Mouse (Mus musculus): ENCODE measurements around the gene Ubr3.

Ubr3 gene

DNA sequence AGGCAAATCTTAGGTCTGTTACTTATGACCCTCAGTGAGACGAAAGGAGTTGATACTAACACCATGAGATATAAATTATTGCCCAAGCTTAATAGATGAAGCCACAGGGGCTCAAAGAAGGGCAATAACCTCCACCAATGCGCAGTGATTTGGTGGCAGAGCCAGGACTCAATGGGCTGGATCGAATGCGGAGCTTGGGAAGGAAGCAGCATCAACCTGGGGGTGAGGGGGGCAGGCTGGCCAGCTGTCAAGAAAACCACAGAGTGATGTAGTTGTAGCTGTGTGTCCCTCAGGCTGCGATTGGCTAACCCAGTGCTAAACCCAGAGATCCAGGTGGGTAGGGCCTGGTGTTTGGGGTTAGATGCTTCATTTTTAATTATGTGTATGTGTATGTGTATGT lies 137.8 kb downstream of the Ubr3 start:
- DNase-seq (ENCODE audit: low spot score): no peak

DNA sequence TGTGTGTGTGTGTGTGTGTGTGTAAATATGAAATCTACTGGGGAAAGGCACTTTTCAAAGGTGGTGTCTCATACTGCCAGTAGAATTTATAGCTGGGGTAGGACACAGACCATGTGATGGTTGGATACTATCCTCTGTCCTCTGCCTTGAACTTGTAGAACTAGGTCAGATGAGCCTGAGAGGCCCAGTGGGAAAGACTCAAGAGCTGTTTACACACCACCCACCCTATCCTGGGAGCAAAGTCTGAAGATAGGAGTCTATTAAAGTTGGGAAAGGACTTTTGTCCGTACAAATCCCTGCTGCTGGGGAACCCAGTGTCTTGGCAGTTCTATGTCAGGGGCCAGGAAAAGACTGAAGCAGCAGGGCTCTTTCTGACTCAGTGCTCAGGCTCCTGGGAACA lies 138.3 kb downstream of the Ubr3 start:
- DNase-seq (ENCODE audit: low spot score): no peak

DNA sequence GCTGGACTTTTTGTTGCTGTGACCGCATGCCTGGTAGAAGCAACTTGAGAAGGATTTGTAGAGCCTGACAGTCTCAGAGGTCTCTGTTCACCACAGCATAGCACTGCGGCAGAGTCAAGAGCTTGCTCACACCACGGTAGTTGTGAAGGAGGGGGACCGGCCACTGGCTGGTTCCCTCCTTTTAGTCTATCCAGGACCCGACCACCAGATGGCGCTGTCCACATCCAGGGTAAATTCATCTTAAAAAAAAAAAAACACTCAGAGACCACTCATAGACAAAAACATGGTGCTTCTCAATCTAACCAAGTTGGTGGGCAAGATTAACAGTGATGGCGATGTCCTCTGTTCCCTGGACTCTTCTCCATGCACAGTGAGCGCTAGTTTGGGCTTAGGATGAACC lies 140.2 kb downstream of the Ubr3 start:
- no peak for DNase-seq (ENCODE audit: low spot score)

DNA sequence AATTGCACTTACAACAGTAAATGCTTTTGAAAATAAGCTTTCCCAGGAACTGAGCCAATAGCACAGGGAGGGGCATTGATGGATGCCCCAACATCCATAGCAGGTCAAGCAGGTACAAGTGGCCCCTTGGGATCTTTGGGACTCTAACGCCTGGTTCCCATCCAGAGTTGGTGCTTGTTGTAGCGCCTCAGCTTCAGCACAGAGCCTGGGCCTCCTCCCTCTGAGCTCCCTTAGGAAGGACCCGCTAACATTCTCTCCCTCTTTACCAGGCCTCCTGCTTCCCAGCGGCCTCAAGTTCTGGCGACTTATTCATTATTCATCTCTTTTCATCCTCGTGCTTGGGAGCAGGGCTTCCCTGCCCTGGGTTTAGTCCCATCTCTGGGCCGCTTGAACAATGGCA lies 141.7 kb downstream of the Ubr3 start, which contains the start of gene Myo3b:
Gene Myo3b, plus strand, starts transcription at position 375 of the 400 bp plus-strand sequence.
- no peak for DNase-seq (ENCODE audit: low spot score)

DNA sequence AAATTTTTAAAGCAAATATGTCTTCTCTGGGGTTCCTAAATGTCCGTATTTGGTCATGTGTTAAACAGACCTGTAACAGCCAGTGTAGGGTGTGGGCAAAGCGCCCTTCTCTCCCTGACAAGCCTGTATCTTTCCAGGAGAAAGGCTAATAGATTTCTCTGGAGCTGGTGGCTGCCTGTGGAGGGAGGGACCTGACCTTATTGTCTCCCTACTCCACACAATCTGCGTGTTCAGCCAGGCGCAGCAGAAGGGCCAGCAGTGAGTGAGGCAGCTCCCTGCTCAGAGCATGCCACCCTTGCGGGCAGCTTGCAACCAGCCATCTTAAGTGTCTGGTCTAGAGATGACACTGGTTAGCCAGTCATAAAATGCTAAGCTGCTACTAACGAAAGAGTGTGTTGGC lies 147.4 kb downstream of the Ubr3 start:
- DNase-seq (ENCODE audit: low spot score): no peak

DNA sequence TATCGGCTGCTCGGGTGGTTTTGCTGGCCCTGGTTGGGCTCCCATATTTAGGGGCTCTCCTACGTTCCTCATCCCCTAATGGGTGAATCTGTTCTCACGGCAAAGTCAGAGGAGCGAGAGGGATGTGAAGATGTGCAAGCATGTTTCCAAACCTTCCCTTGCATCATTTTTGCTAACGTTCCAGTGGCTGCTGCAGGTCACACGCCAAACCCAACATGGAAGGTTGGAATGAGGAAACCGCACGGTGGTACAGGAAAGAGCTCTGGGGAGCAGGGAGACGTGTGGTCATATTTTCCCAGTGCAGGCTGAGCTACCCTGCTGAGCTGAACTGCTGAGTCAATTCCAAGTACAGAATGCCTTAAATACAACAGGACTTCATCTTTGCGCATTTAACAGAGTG lies 150.8 kb downstream of the Ubr3 start:
- DNase-seq (ENCODE audit: low spot score): no peak

DNA sequence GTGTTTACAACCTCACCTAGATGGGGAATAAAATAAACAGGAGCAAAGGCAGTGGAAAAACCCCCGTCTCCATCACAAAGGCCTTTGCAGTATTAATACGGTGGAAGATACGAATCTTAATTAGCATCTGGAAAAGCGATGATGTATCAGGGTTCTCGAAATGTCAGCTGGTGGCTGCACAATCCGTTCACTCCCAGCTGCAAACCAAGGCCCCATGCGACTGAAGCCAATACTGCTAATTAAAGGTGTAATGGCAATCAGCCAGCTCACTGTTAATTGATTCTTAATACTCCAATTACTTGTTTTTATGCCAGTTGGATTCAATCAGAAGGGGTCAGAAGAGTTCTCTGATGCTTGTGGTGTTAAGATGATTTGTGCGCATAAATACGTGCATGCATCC lies 156.8 kb downstream of the Ubr3 start:
- DNase-seq (ENCODE audit: low spot score): no peak

DNA sequence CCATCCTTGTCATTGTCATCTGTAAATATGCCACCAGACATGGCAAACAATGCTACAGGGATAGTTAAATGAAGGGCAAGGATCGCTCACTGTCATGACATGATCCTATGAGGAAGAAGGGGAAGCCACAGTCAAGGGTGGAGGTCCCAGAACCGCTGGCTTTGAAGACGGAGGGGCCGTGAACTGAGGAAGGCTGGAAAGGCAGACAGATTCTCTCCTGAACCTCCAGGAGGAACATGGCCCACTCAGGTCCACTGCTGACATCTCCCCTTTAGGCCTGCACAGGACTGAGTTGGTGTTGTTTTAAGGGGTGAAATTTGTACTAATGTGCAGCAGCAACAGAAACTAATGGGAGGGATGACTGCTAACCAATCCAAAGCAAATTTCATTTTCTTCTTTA lies 161.2 kb downstream of the Ubr3 start:
- DNase-seq (ENCODE audit: low spot score): no peak

DNA sequence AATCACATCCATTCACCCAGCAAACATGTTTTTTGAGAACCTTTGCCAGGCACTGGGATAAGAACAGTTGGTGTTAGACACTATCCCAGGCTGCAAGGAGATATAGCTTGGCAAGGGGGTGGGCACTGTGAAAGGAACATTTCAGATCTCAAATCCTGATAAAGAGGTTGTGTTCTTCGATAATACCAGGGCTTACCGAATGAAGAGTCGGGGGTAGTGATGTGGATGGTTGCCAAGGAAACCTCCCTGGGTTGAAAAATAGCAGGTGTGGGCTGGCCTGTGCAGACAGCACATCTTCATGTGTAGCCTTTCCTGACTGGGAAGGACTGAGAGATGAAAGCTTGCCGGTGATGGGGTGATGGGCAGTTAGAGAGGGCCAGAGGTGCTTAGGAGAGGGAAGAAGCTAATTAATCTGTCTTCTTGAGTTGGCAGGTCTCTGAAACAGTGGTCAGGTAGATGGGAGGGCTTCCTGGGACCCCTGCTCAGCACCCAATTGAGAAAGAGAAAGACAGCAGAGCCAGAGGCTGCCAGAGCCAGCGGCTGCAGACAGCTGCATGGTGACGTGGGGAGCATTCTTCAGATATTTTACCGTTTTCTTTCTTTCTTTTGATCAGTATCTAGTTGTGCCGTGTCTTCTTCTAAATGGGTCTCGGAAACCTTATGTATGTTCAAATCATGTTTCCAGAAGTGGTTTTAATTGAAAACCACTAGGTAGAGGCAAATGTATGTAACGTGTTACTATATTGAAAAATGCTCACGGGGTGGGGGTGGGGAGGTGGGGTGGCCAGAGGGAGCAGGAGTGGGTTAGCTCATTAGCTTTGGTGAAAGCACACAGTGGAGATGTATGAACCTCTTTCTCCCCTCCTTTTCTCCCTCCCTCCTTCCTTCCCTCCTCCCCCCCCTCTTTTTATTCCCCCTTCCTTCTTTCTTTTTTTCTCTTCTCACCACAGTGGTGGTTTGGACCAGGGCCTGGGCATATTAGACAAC lies 163.6 kb downstream of the Ubr3 start:
- no peak for DNase-seq (ENCODE audit: low spot score)

DNA sequence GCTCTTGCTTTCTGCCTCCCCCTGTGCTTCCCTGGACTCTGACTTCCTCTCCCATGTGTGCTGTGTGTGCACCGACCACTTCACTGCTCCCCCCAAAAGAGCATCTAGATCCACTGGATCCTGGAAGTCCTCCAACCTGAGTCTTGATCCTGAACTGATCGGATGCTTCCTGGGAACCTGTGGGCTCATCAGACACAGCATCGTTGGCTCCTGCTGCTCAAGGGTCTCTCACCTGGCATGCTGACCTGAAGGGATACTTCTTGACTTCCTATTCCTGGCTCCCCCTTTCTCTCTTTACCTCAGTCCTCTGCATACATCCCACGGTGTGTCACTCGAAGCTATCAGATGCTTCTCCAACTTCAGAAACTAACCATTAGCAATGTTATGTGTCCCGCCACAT lies 168.1 kb downstream of the Ubr3 start:
- DNase-seq (ENCODE audit: low spot score): no peak

DNA sequence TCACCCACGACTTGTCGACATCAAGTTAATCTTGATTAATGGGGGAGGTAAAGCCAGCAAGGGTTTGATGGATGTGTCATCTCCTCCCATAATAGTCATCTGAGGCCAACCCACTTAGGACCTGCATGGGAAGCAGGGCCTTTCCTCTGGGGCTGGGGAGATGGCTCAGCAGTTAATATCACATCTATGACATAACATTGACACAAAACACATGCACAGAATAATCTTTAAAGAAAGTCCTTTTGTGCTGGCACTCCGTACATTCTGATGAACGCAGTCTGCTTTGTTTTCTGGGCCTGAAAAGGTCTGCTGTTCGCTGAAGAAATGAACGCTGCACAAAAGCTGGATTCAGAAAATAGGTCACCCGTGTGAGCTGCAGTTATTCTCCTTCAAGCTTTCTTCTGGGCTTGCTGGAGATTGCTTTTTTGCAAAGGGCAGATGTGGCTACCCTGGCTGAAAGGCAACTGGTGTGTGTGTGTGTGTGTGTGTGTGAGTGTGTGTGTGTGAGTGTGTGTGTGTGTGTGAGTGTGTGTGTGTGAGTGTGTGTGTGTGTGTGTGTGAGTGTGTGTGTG lies 168.8 kb downstream of the Ubr3 start:
- DNase-seq (ENCODE audit: low spot score): no peak

DNA sequence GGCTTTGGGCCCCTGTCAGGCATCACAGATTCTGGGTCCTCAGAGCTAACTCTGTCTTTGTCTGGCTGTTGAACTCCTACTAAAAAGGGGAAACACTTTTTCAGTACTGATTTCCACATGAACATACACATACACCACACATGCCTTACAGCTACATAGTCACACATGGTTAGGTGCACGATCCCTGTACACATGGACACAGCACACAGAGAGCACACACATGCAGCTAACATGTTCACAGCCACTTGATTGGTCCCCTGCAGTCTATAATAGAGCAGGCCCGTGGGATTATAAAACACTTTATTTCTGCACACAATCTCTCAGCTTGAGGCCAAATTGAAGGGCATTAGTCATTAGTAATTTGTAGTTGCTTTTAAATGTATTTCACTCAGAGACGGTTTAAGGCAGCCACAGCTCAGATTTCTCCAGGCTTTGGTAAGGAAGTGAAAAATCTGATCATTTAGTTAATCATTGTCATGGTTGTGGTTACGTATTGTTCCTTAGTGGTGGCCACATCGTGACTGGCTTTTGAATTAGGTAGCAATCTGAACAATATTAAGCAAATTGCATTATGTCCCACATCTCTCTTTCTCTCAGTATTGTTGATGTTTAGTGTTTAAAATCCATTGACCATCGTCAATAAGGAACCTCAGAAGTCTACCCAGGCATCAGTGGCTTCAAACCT lies 169.4 kb downstream of the Ubr3 start:
- no peak for DNase-seq (ENCODE audit: low spot score)

DNA sequence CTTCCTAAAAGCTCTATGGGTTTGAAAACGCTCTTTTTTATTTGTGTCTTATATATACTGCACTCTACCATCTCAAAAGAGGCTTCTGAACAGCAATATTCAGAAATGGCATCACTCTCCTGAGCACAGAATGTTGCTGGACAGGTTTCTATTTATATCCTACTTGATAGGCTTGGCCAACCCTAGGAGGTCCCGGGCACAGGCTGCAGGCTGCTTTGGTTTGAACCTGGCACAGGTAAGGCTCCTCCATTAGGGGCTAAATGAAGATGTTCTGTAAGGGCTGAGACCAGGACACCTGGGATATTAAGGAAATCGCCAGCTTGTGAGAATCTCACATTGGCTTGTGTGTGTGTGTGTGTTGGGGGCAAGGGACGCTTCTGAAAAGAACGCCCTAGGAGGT lies 172.8 kb downstream of the Ubr3 start:
- no peak for DNase-seq (ENCODE audit: low spot score)
